Mouse (Mus musculus) WW6 (cell line): ENCODE data around the gene Sp140.
"Not testable (repeated sequence)": the region's sequence is repeated elsewhere in the genome, so short reads cannot be mapped to it uniquely, and the experiment has no call there.

Experiments
- DNase-seq: peaks from one replicate; pipeline ENCODE4 v3.0.0-alpha.2; 2013; ENCODE audit warnings: low read depth, low spot score

Sp140 gene

DNA sequence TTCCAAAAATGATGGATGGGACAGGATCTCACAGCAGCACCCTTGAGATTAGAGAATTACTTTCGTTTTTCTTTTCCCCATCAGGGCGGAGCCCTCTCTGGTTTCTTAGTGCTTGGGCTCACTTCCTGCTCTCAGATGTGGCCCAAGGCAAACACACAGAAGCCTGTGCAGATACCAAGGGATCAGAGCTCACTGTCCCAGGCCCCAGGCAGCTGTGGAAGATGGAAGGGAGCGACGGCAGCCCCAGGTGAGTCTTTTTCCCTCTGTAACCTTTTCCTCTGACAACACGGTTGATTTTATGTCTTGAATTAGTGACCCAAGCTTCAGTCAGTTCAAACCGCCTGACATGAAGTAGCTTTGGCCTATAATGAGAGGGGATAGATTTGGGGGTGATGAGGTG is 49.7 kb downstream of the Sp140 start, which contains the start of gene Sp100:
Gene Sp100 (plus strand): TSS at position 108 of the 400 bp plus-strand sequence.
- DNase-seq = not testable (repeated sequence)

DNA sequence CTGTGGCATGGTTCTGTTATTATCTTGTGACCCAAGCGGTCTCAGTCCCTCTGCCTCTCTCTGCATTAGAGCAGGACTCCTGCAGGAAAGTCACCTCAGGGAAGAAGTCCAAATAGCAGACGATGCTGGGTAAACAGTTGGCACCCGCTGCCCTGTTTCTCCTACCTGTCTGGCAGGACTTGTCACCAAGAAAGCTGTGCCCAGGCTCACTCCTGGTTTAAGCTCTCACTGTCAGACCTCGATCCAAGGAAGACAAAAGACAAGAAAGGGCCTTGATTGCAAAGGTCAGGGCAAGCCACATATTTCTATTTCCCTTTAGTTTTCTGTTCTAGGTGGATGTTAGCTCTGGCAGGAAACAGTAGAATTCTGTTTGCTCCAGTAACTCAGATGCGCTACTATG is 50.3 kb downstream of the Sp140 start:
- not testable (repeated sequence) for DNase-seq

DNA sequence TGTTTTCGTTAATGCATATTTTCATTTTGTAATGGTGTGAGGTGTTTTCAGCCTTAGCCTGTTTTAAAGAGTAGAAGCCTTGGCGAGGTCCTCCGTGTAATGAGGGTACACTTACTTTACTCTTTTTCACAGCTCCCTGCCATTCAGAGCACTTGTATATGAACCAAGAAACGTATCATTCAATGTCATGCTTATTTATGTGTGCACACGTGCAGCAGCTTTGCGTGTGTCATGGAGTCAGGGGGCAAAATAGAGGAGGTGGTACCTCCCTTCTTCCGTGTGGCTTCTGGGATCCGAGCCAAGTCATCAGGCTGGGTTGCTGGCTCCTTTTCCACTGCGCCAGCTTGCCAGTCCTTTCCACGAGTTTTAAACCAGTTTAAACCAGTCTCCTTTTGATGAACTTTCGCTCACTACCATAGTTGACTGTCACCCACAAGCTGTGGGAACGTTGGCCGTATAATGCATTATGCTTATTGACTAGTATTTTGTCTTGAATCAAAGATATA is 51.6 kb downstream of the Sp140 start:
- not testable (repeated sequence) for DNase-seq

DNA sequence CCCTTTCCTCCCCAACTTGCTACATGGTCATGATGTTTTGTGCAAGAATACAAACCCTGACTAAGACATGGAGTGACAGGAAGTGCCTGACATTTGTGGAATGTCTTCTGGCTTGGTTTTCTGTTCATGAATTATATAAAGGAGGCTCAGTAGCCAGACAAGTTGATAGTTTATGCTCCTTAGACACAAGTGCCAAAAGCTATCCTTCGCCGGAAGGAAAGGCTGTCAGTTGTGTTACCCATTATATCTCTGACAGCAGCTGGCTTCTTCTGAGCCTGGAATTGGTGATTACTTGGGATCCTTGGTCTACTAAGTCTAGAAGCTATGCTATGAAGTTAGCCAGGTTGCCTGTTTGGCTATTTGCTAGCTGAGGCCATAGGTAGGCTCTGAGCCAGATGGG is 57.0 kb downstream of the Sp140 start:
- not testable (repeated sequence) for DNase-seq

DNA sequence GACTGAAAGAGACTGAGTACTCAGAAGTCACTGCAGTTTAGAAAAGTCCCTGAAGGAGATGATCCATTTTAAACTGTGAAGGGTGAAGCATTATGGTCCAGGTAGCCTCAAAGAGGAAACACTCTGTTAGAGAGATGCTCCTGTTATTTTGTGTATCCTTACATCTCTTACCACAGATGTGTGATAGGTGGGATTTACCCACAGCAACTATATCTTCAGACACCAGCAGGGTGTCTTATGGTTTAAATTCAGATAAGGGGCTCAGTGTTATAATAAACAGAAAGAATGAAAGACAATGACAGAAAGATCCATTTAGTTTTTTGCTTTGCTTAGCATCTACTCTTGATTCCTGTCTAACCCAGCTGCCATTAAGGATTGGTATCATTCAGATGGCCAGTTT is 64.1 kb downstream of the Sp140 start:
- no peak for DNase-seq

DNA sequence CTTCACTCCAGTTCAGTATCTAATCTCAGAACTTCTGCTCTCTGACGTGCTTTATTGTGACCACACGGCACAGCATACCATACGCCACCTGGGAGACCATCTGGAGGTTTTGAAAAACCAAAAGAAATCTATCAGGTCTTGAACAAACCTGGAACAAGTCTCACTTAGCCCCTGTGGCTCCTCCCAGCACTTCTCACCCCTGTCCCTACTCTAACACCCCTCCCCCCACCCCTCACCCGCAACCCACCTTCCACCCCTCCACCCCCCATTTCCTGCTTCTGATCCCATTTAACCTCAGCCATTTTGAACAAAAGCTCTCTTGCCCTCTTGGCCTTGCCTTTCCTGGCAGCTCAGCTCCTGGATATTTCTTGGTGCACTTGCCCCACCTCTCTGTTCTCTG is 80.0 kb downstream of the Sp140 start:
- no peak for DNase-seq

DNA sequence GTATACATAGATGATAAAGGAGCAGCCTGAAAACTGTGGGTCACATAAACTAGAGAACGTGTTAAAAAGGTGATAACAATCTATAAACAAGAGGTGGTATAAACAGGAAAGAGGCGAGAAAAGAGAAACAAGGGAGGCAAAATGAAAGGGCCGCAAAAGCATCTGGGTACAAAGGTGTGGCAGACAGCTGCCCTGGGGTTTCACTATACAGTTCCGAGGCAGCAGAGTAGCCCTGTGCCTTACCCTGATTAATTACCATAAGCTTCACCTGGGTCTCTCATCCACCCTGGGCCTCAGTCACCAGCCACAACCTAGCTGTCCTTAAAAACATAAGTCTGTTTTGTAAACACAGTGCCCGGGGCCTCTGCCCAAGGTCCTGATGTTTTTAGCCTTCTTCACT is 86.5 kb downstream of the Sp140 start:
- DNase-seq = no peak

DNA sequence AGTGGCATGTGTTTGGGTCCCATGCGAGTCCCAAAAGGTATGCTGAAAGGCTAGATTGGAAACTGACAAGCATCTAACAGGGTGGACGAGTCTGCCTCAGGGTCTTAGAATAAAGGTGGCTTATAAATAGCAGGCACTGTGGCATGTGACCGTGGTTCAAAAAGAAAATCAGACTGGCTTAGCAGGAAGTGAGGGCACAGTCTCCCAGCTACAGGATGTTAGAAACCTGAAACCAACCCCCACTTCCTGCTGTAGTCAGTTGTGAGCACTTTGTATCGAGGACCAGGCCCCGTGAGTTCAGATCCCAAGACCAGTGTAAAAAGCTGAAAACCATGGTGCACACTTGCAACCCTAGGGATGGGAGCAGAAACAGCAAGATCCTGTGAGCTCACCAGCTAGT is 87.2 kb downstream of the Sp140 start:
- DNase-seq = no peak

DNA sequence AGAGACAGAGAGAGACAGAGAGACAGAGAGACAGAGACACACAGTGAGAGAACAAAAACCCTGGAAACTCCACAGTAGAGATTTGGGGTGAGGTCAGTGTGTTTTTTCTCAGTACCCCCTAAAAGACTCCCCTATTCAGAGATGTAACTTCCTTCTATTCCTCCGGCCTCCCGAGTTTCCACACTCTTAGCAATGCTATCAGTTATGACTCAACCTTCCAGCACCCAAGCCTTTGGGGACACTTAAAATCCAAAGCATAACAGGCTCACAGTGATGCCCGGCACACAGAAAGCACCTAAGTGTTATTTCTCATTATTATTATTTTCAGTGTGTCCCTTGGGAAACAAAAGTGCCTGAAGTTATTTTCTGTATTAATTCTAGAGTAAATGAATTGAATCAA is 90.4 kb downstream of the Sp140 start:
- DNase-seq = no peak

DNA sequence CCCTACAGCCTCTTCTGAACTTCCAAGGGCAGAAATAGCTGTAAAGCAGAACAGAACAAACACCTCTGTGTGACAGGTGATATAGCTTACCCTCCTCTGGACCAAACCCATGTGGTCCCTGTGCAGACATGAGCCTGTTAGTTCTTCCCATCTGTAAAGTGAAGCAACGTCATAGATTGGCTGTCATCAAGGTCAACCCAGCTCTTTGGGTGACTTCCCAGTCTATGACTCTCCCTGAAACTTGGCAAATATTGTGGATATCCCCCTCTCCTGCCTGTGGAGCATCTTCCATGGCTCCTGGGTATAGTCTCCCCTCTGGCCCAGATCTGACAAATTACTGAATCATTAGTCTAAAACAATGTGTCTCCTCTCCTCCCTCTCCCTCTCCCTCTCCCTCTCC is 92.1 kb downstream of the Sp140 start:
- DNase-seq = no peak

DNA sequence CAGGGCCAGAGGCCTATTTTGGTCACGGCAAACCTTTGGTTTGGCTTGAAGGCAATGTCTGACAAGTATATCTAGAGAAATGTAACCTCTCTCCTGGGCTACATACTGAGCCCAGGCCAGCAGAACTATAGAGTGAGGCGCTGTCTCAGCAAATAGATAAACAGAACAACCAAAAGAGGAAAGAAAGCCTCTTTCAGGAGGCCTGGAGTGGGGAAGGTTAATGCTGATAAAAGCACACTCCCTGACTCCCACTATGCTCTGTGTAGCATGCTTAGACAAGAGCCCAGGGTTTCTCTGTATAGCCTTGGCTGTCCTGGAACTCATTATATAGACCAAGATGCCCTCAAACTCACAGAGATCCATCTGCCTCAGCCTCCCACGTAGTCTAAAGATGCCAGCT is 93.1 kb downstream of the Sp140 start:
- DNase-seq = no peak
